Mouse (Mus musculus): ENCODE measurements at regions not wholly inside any gene's neighbourhood (a gene's known extent, or its start where the extent isn't known, plus 50 kb on each side); places are given as distances from the start of the nearest gene placed in this dataset.

- TF ChIP-seq POLR2A (IDR thresholded peaks at IDR 0.05; ENCODE audit: insufficient read length, low read depth) (no peak), MAX (IDR thresholded peaks at IDR 0.05; ENCODE audit: low read depth) (no peak), USF1 (IDR thresholded peaks at IDR 0.05; ENCODE audit: low read depth) (no peak), TCF12 (IDR thresholded peaks at IDR 0.05; ENCODE audit: insufficient read depth, poor library complexity, severe bottlenecking) (no peak)
Observed at GRCm38 (mm10) chr12:47164736-47165135, 346.0 kb upstream of the Nova1 start.
